Mouse (Mus musculus) large intestine, adult 2 months (tissue): ENCODE results near the gene Gm10837. TPM values are rescaled to one million over a fixed set of nuclear protein-coding genes. Genes with fewer than 3 reads are reported as not detected.

ENCODE experiments used
- DNase-seq: peaks from one replicate; pipeline ENCODE4 v3.0.0-alpha.2; 2012; ENCODE audit warnings: low read depth, low spot score
- WGBS: fragments of 180-500 bp; shearing (Covaris S2); methylation state at CpG from one replicate; pipeline ENCODE4 v1.1.7; 2018; 5-methylcytosine and 5-hydroxymethylcytosine counted together
- polyA plus RNA-seq: library from polyadenylated mRNA; depleted of rRNA; stranded (reverse); fragments of >200 nt; gene quantifications from 2 replicates; pipeline ENCODE4 v1.2.3, GENCODE M21; 2012; rRNA removed

Gene Gm10837
- polyA plus RNA-seq, 1 experiment: not detected

GRCm38 (mm10) chr14:122492015-122492414, 1.6 kb downstream of the Gm10837 start:
- no peak for DNase-seq
- 72% methylated on average over 1 of the region's 1 CpGs for whole genome bisulfite sequencing

GRCm38 (mm10) chr14:122509058-122509457, 18.7 kb downstream of the Gm10837 start:
- 8% methylated on average over 2 of the region's 2 CpGs for WGBS
- DNase-seq: no peak

DNA sequence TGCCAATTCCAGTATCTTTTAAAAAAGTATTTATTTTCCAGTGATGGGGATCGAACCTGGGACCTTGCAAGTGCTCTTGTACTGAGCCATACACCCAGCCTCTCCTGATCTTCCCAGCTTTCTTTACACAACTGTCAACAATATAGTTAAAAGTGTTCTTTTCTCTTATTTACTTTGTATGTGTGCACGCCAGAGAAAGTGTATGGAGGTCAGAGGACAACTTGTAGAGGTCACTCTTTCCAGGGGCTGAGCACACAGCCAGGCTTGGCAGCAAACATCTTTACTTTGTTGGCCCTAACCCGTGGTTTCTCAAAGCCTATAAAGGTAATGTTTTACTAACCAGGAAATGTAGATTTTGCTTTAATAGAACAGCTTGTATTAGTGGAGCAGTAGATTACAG, 21.1 kb downstream of the Gm10837 start:
- DNase-seq: no peak
- WGBS: 26% methylated on average over 3 of the region's 3 CpGs

GRCm38 (mm10) chr14:122513511-122514036, 23.2 kb downstream of the Gm10837 start:
- DNase-seq: no peak
- WGBS: 15% methylated on average over 1 of the region's 1 CpGs

DNA sequence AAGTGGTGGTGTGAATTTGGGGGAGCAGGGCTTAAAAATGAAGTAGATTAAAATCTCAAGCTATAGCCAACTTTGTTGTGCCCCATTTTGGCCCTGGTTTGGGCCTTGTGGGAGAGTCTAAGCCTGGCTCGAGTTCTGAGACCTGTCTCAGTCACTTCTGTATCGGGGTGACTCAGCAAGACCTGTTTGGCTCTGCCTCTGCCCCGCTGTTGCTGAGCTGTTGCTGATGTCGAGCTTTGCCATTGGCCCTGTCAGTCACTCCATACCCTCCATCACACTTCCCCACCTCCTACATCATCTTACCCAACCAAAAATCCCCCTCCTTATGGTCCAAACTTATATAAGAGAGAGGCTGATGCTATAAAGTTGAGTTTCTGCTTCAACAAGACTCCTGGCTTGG, 38.1 kb downstream of the Gm10837 start:
- 90% methylated on average over 4 of the region's 4 CpGs for WGBS

GRCm38 (mm10) chr14:122534017-122534924, 43.9 kb downstream of the Gm10837 start, which contains the start of gene Pcca:
Gene Pcca, plus strand, starts transcription at chr14:122534324.
- peak; percentile 94 for DNase-seq
- WGBS: 1% methylated on average over 54 of the region's 54 CpGs

More for the DNA sequence above, 38.1 kb downstream of the Gm10837 start:
- no peak for DNase-seq

- 97% methylated on average over 1 of the region's 1 CpGs for WGBS
Observed at GRCm38 (mm10) chr14:122535986-122536385, 45.6 kb downstream of the Gm10837 start.

More at GRCm38 (mm10) chr14:122535986-122536385, 45.6 kb downstream of the Gm10837 start:
- no peak for DNase-seq

Other genes with a start within 250 kb of the Gm10837 start
- 0.07 TPM in 1 of 2 replicates, not detected in the other for gene Gm5089, start 39.5 kb upstream of the Gm10837 start, polyA plus RNA-seq
- not detected in 2 replicates for gene Zic5, start 24.9 kb upstream of the Gm10837 start, polyA plus RNA-seq
- gene Zic2, start 15.2 kb upstream of the Gm10837 start, polyA plus RNA-seq: not detected in 2 replicates
- 12.3 and 15.6 TPM in 2 replicates for gene Pcca, start 43.7 kb downstream of the Gm10837 start, polyA plus RNA-seq